Mouse (Mus musculus) MEL (cell line): ENCODE results near the gene Asb16. TPM values are rescaled to one million over a fixed set of nuclear protein-coding genes. Genes with fewer than 3 reads are reported as not detected.

ENCODE experiments used
- DNase-seq: peaks from one replicate; pipeline ENCODE4 v3.0.0; 2011; ENCODE audit warnings: low read depth, low spot score
- H3K27ac ChIP-seq: 2 replicates; pipeline ENCODE4 v1.5.1; 2012; ENCODE audit warnings: low read depth, mild to moderate bottlenecking, control low read depth, low read length, moderate library complexity; ENCODE audit not compliant: control insufficient read depth
- H3K27me3 ChIP-seq, 2 experiments: fragments of 150-350 bp in 1 of 2; sonication (generic) in 1 of 2; 2 replicates each; pipeline ENCODE4 v1.6.1; 2012; ENCODE audit warnings: low read length in 2 of 2, mild to moderate bottlenecking in 2 of 2, improper control_type of control experiment in 1 of 2, moderate library complexity in 1 of 2; ENCODE audit not compliant: insufficient read depth in 2 of 2, control insufficient read depth in 1 of 2
- H3K36me3 ChIP-seq, 2 experiments: 2 replicates each; pipeline ENCODE4 v1.6.1; 2012 to 2014; ENCODE audit warnings: low read length in 2 of 2, improper control_type of control experiment in 1 of 2, inconsistent platforms in 1 of 2, mild to moderate bottlenecking in 1 of 2; ENCODE audit not compliant: insufficient read depth in 2 of 2, control insufficient read depth in 1 of 2
- H3K4me1 ChIP-seq, 2 experiments: fragments of 150-350 bp in 1 of 2; sonication (generic) in 1 of 2; 2 replicates each; pipeline ENCODE4 v1.6.1; 2012; ENCODE audit warnings: low read length in 2 of 2, improper control_type of control experiment in 1 of 2, mild to moderate bottlenecking in 1 of 2; ENCODE audit not compliant: insufficient read depth in 2 of 2, control insufficient read depth in 1 of 2
- H3K4me3 ChIP-seq, 2 experiments: fragments of 150-350 bp in 1 of 2; sonication (generic) in 1 of 2; 2 replicates each; pipeline ENCODE4 v1.5.1; 2012; ENCODE audit warnings: low read depth in 2 of 2, low read length in 2 of 2, mild to moderate bottlenecking in 2 of 2, moderate library complexity in 2 of 2, control low read depth in 1 of 2, improper control_type of control experiment in 1 of 2; ENCODE audit not compliant: control insufficient read depth in 1 of 2, insufficient read depth in 1 of 2
- H3K79me2 ChIP-seq: 2 replicates; pipeline ENCODE4 v1.6.1; 2012; ENCODE audit warnings: mild to moderate bottlenecking, low read length, moderate library complexity; ENCODE audit not compliant: control insufficient read depth, poor library complexity, insufficient read depth
- H3K9ac ChIP-seq: 2 replicates; pipeline ENCODE4 v1.6.1; 2012; ENCODE audit warnings: low read depth, mild to moderate bottlenecking, control low read depth, low read length, moderate library complexity; ENCODE audit not compliant: control insufficient read depth, poor library complexity, severe bottlenecking
- H3K9me3 ChIP-seq: fragments of 150-350 bp; sonication (generic); replicated peaks from 2 replicates; pipeline ENCODE4 v1.6.1; 2012; ENCODE audit warnings: mild to moderate bottlenecking, low read length, improper control_type of control experiment, moderate library complexity; ENCODE audit not compliant: insufficient read depth
- BHLHE40 ChIP-seq: IDR thresholded peaks from 2 replicates; pipeline ENCODE4 v1.6.1; 2012; ENCODE audit warnings: low read depth, mild to moderate bottlenecking, inconsistent platforms, low read length, improper control_type of control experiment, borderline replicate concordance
- CHD1 ChIP-seq: IDR thresholded peaks from 2 replicates; pipeline ENCODE4 v1.6.1; 2012; ENCODE audit warnings: low read depth, mild to moderate bottlenecking, inconsistent platforms, low read length, improper control_type of control experiment
- CHD2 ChIP-seq: IDR thresholded peaks from 2 replicates; pipeline ENCODE4 v1.6.1; 2011; ENCODE audit warnings: low read length, improper control_type of control experiment
- CTCF ChIP-seq, 3 experiments: IDR thresholded peaks in 2 of 3; conservative IDR thresholded peaks in 1 of 3; 2 replicates each; pipeline ENCODE4 v1.5.1; 2011 to 2012; ENCODE audit warnings: low read length in 3 of 3, low read depth in 2 of 3, mild to moderate bottlenecking in 2 of 3, improper control_type of control experiment in 1 of 3, inconsistent platforms in 1 of 3, mixed read lengths in 1 of 3, moderate library complexity in 1 of 3; ENCODE audit not compliant: control insufficient read depth in 1 of 3, insufficient read depth in 1 of 3, poor library complexity in 1 of 3, severe bottlenecking in 1 of 3
- ETS1 ChIP-seq: IDR thresholded peaks from 2 replicates; pipeline ENCODE4 v1.6.1; 2012; ENCODE audit warnings: low read depth, mild to moderate bottlenecking, inconsistent platforms, low read length, improper control_type of control experiment, moderate library complexity
- GATA1 ChIP-seq: IDR thresholded peaks from 2 replicates; pipeline ENCODE4 v1.6.1; 2011; ENCODE audit warnings: low read depth, low read length, improper control_type of control experiment
- HCFC1 ChIP-seq: IDR thresholded peaks from 2 replicates; pipeline ENCODE4 v1.6.1; 2012; ENCODE audit warnings: low read depth, mild to moderate bottlenecking, inconsistent platforms, low read length, improper control_type of control experiment, moderate library complexity
- JUND ChIP-seq: IDR thresholded peaks from 2 replicates; pipeline ENCODE4 v1.6.1; 2011; ENCODE audit warnings: low read depth, mild to moderate bottlenecking, improper control_type of control experiment, low read length
- KAT2A ChIP-seq: conservative IDR thresholded peaks from 2 replicates; pipeline ENCODE4 v1.6.1; 2012; ENCODE audit warnings: low read depth, low read length, improper control_type of control experiment, inconsistent platforms
- MAZ ChIP-seq: IDR thresholded peaks from 2 replicates; pipeline ENCODE4 v1.6.1; 2012; ENCODE audit warnings: low read depth, mild to moderate bottlenecking, inconsistent platforms, low read length, improper control_type of control experiment
- MEF2A ChIP-seq: IDR thresholded peaks from 2 replicates; pipeline ENCODE4 v1.6.1; 2014; ENCODE audit warnings: low read depth, mild to moderate bottlenecking, inconsistent platforms, low read length, improper control_type of control experiment; ENCODE audit not compliant: poor library complexity, insufficient replicate concordance, severe bottlenecking; ENCODE audit errors: extremely low read depth
- MXI1 ChIP-seq: IDR thresholded peaks from 2 replicates; pipeline ENCODE4 v1.6.1; 2011; ENCODE audit warnings: mild to moderate bottlenecking, low read depth, low read length, improper control_type of control experiment
- POLR2A ChIP-seq, 2 experiments: IDR thresholded peaks; 2 replicates each; pipeline ENCODE4 v1.6.1; 2011 to 2012; ENCODE audit warnings: low read length in 2 of 2, mild to moderate bottlenecking in 2 of 2, control low read depth in 1 of 2, improper control_type of control experiment in 1 of 2, low read depth in 1 of 2, moderate library complexity in 1 of 2; ENCODE audit not compliant: control insufficient read depth in 1 of 2, insufficient read depth in 1 of 2, poor library complexity in 1 of 2
- TCF12 ChIP-seq: IDR thresholded peaks from 2 replicates; pipeline ENCODE4 v1.6.1; 2014; ENCODE audit warnings: low read depth, mild to moderate bottlenecking, inconsistent platforms, low read length, improper control_type of control experiment, moderate library complexity
- USF1 ChIP-seq: IDR thresholded peaks from 2 replicates; pipeline ENCODE4 v1.6.1; 2014; ENCODE audit warnings: low read depth, mild to moderate bottlenecking, inconsistent platforms, low read length, improper control_type of control experiment, moderate library complexity
- ZC3H11A ChIP-seq: IDR thresholded peaks from 2 replicates; pipeline ENCODE4 v1.6.1; 2012; ENCODE audit warnings: low read depth, mild to moderate bottlenecking, inconsistent platforms, low read length, improper control_type of control experiment
- ZMIZ1 ChIP-seq: IDR thresholded peaks from 2 replicates; pipeline ENCODE4 v1.6.1; 2012; ENCODE audit warnings: low read depth, mild to moderate bottlenecking, inconsistent platforms, low read length, improper control_type of control experiment, moderate library complexity
- ZNF384 ChIP-seq: IDR thresholded peaks from 2 replicates; pipeline ENCODE4 v1.6.1; 2012; ENCODE audit warnings: low read depth, mild to moderate bottlenecking, inconsistent platforms, low read length, improper control_type of control experiment
- polyA plus RNA-seq, 2 experiments: library from polyadenylated mRNA; stranded (reverse) in 1 of 2; unstranded in 1 of 2; fragments of >175 nt in 1 of 2; fragments of >200 nt in 1 of 2; gene quantifications; 2 replicates each; pipeline versions ENCODE4 v1.2.1 to v1.2.4; 2012; ENCODE audit warnings: low replicate concordance in 2 of 2, low read depth in 1 of 2; ENCODE audit not compliant: insufficient read length in 2 of 2, insufficient read depth in 1 of 2, missing spikeins in 1 of 2
- total RNA-seq: library from RNA; depleted of rRNA; stranded (reverse); fragments of 300-350 nt; gene quantifications from 2 replicates; pipeline ENCODE4 v1.2.3, GENCODE M21; 2012

The Asb16 gene
- total and polyA plus RNA-seq, 3 experiments = 4.4 to 8.5 TPM; not detected in 1

DNA sequence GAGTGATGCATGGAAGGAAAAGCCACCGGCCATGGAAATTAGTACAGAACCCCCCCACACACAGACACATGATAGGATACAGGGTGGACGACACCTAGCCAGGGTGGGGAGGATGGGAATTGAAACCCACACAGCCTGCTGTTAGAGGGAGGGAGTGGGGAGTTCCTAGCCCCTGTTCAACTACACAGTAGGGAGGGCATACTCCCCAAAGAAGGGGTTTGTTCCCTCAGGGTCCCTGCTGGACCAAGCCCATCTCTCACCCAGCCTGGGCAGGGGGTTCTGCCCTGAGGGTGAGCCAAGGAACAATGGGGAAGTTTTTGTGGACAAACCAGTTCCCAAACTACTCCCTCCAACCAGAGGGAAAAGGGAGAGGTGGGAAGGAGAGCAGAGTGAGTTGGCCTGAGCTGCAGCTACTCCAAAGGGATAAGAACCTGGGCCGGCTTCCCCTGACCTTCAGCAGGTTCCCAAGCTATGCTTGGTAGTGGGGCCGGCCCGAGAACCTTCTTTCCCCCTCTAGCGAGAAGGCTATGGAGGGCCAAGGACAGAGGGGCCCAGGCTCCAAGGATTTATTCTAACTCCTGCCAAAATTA, 21.1 kb downstream of the Asb16 start:
- no peak overlapping the region for H3K9ac ChIP-seq
- H3K27me3 ChIP-seq = no peaks in the 10 kb centered on the region
- TF ChIP-seq ZMIZ1 (no peak), POLR2A (IDR thresholded peaks at IDR 0.05; ENCODE audit: control insufficient read depth in 1 of 2, insufficient read depth in 1 of 2, low read depth in 1 of 2, low read length in 2 of 2, poor library complexity in 1 of 2) (peak in 1 of 2 experiments; percentile 26; a peak in 1 of 4 replicates)
- no peak overlapping the region for H3K4me3 ChIP-seq
- no peaks in the 10 kb centered on the region for H3K9me3 ChIP-seq
- H3K4me1 ChIP-seq = 0 out of 4 replicates have a peak, but pooled peaks cover 0 to 2% of the 10 kb centered on the region in 2 experiments
- H3K36me3 ChIP-seq = peaks cover 2 to 4% of the 10 kb centered on the region in 2 experiments; a peak in 3 of 4 replicates
- no peak for DNase-seq
- H3K79me2 ChIP-seq = peaks cover 12% of the 10 kb centered on the region
- no peak overlapping the region for H3K27ac ChIP-seq

DNA sequence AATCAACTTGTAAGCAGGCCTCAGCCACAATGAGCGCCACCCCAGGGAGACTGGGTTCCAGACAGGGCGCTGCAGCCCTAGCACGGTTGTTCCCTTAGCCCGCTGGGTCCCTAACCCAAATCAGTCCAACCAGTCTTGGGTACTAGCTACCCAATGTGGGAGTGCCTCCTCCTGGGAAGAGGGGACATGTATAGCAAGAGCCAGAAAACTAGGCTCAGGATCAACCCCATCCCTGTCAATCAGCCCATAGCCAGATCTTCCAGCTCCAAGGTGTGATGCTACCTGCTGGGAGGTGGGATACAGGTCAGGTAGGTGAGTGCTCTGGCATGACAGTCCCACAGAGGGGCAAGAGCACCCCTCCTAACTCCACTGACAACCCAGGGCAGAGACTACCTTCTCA, 21.6 kb downstream of the Asb16 start:
- Histone ChIP-seq H3K4me1 (peaks cover 0 to 7% of the 10 kb centered on the region in 2 experiments; a peak in 2 of 4 replicates), H3K36me3 (peaks cover 2 to 6% of the 10 kb centered on the region in 2 experiments; a peak in 3 of 4 replicates), H3K4me3 (no peak overlapping the region), H3K9me3 (no peaks in the 10 kb centered on the region), H3K27me3 (no peaks in the 10 kb centered on the region), H3K9ac (no peak overlapping the region), H3K27ac (no peak overlapping the region), H3K79me2 (peaks cover 15% of the 10 kb centered on the region)
- TF ChIP-seq BHLHE40 (no peak), MEF2A (no peak), CHD2 (no peak), MAZ (no peak), MXI1 (no peak), ZNF384 (no peak), HCFC1 (no peak), POLR2A (IDR thresholded peaks at IDR 0.05; ENCODE audit: control insufficient read depth in 1 of 2, insufficient read depth in 1 of 2, low read depth in 1 of 2, low read length in 2 of 2, poor library complexity in 1 of 2) (no peak), CHD1 (no peak), KAT2A (no peak), ZC3H11A (no peak), CTCF (IDR thresholded peaks at IDR 0.05 in 2 of 3, conservative IDR thresholded peaks at IDR 0.05 in 1 of 3; ENCODE audit: control insufficient read depth in 1 of 3, insufficient read depth in 1 of 3, low read depth in 2 of 3, low read length in 3 of 3, poor library complexity in 1 of 3, severe bottlenecking in 1 of 3) (no peak), TCF12 (no peak), ETS1 (no peak), JUND (no peak), GATA1 (no peak), USF1 (no peak)
- no peak for DNase-seq
